Mouse (Mus musculus) cerebellum, adult 11 months (tissue): ENCODE measurements at regions not wholly inside any gene's neighbourhood (a gene's known extent, or its start where the extent isn't known, plus 50 kb on each side); places are given as distances from the start of the nearest gene placed in this dataset.

Experiments
- DNase-seq: peaks from one replicate; pipeline ENCODE4 v3.0.0; 2022

DNA sequence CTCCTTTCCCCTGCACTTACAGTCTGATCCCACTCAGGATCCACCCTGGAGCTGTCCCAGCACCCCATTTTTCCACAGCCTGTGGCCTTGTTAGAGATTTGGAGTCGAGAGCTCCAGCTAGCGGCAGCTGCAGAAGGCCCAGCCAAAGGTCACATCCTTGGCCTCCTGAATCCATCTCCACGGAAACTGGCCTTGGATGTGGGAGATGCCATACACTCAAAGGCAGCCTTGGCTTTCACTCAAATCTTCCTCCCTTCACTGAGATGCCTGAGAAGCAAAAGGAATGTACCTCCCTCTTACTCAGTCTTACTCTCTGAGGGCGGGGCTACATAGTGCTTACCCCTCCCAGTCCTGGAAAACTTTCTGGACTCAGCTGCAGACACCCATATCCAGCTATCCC is 56.2 kb upstream of the Ky start:
- no peak for DNase-seq

DNA sequence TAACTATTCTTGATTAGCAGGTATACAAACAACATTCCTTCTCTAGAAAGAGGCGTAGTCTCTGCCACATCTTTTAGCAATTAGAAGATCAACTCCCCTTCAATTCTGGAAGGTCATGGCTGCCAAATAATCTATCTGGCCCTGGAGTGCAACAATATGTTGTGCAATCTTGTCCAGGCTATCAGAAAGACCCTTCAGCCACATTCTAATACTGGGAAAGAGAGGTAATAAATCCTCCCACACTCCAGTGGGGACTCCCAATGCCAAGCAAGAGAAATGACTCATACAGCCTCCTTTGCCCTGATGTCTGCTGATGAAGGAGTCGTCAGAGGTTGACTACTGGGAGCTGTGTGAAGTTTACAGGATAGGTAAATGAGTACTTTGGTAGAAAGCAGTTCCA is 59.5 kb upstream of the Ky start:
- no peak for DNase-seq

DNA sequence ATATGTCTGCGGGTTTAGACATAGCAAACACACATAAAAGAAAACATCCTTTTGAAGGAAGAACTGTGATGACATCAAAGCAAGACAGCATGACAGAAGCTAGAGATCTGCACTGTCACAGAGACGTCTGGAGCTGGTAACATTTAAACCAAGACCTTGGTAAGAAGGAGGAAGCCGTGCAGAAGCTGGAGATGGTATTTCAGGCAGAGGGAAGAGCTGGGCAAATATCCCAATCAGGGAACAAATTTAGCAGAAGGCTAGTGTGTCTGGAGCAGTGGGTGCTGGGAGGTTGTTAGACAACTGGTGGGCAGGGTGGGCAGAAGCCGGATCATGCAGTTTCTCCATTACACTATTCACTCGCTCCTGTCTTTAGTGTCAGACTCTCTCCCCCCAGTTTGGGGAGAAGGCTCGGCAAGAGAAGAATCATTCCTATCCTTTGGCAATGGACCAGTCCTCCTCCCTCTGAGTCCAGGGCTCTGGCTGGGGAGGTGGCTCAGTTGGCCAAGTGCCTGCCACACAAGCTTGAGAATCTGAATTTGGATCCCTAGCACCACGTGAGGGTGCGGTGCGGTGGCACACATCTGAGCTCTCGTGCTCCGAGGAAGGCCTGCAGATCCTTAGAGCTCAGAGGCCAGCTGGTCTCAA is 63.2 kb upstream of the Ky start:
- DNase-seq: peak; percentile 4

DNA sequence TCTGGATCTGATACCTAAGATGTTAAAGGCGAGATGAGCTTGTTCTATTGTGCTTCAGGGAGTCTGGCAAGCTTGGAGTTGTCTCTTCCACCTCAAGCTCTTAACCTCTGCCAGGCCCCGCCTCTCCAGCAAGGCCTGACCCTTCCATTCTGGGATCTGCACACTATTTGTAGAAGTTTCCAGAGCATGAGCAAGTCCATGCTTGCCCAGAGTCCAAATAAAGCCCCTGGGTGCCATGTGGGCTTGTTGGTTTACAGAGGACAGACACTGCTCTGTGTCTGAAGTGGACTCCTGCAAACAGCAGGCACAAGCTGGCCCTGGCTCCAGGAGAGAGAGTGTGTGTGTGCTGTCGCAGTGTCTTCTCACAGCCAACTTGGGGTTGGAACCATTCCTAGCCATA is 67.9 kb upstream of the Ky start:
- DNase-seq: no peak

DNA sequence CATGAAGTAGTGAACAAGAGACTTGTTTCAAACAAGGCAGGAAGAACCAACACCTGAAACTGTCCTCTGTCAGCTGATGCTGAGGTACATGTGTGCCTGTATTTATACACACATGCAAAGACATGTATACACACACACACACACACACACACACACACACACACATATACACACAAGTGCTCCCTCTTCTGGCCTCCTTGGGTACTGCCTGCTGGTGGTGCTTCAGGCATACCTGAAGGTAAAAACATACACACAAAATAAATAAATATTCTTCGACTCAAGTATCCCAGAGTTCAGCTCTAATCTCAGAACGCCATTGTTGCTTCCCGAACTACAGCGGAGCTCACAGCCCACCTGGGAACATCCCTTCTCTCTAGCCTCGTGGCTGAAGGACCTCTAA is 69.2 kb upstream of the Ky start:
- no peak for DNase-seq

DNA sequence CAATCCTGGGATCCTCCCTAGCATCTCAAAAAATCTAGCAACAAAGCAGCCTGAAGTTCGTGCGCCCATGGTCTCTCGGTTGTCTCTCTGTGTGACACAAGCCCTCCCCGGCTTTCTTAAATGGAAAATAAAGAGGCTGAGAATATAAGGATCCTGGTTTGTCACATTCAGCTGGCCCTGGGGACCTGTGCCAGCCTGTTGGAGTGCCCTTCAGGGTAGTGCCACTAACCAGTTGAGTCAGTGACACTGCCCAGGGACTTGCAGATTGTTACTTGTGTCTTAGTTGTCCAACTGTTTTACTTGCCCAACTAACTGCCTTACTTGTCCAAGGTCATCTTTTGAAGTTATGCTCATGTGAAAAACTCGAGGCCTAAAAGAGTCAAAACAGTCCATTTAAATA is 73.5 kb upstream of the Ephb1 start:
- no peak for DNase-seq

DNA sequence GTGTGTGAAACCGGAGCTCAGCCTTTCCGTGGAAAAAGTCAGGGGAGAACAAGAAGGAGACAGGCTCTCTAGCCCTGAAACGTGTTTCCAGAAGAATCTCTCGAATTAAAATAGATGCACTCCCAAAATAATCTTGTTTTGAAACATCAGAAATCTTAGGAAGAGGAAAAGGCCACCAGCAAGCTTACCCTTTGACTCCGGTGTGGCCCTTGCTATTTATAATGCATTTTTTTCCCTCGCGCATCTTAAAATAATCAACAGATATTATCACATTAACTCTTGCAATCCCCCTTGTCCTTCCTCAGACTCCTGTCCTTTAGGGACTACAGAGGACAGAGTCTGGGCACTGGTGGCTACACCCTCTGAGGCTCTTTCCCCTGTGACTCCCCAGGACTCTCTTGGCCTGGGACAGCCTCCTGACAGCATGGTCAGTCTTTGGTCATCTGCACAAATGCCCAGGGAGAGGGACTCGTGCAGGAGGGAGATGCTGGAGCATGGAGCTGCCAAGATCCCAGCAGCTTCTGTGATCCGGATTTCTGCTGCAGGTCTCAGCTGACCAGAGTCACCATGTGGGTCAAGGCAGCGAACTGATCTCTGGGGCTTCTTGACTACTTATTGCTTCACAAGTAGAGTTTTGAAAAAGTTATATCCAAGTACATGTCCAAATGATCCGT is 70.3 kb upstream of the Ephb1 start:
- DNase-seq: no peak

DNA sequence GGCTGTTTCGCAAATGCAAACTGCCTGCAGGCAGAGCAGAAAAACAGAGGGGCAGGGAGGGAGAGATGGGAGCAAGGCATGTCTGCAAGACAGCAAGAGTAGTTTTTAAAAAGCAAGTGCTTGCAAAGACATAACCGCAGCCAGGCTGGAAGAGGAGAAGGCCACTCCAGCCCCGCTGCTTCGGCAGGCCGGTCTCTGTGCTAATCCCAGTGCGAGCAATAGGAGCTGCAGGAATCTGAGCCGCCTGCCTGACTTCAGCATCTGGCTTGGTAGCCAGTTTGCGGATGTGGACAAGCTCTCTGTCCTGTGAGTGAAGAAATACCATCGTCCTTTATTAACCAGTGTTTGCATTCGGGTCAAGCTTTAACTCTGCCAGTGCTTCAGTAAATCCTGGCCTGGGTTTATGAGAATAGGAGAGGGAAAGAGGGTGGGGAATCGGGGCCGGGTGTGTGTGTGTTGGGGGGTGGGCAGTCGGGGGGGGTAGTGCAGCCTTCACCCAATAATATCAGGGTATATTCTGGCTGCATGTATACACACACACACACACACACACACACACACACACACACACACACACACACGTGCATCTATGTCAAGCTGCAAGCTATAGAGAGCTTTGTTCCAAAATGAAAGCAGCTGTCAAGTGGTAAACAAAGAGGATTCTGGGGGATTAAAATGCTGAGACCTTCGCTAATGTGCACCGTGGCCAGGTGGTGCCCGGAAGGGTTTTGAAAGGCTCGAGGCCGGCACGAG is 69.6 kb upstream of the Ephb1 start:
- no peak for DNase-seq

DNA sequence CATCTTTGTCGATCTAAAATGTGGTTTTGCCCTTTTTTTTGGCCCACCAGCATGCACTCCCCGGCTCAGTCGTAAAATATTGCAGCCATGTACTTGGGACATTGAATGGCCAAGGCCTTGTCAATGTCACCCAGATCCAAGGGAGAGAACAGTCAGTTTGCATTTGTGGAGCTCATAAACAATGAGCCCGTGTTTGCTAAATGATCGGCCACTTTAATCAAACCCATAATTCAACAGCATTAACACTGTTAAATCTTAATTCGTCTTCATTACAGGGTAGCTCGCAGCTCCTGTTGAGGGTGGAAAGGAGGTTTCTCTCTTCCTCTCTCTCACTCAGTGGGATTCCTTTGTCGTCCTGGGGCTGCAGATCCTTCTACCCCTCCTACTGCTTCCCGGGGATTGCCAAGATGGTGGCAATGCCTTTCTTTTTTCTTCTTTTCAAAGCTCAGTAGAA is 69.0 kb upstream of the Ephb1 start:
- no peak for DNase-seq

DNA sequence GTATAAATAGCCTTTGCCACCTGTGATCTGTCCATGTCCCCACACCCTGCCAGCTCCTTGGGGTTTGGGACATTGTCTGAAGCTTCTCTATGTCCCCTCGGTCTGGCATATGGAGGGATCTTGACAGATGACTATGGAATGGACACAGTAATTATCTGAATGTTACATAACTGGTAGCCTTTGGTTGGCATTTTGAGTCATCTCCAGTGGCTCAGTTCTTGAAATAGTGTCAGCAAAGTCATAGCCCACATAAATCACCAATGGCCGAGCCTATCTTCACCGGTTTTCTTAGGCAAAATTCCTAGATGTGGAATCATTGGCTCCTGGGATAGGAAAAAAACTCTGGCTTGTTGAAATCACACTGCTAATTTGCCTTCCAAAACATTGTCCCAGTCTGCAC is 67.3 kb upstream of the Ephb1 start:
- no peak for DNase-seq

DNA sequence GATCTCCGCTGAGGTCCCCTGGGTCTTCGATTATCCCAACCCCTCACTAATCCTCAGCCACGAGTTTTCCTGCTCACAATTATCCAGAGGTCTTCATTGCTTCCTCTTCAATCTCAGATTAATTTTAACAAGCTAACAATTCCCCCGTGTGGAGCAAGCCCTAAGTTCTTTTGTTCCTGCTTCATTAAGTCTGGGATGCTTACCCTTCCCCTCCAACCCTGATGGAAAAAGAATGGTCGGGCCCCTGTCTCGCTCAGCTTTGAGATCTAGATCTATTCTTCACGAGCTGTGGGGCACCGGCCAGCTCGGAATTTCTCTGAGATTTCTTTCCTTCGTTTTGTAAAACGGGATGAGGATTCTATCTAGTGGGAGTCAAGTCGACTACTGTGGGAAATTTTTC is 65.7 kb upstream of the Ephb1 start:
- DNase-seq: no peak

DNA sequence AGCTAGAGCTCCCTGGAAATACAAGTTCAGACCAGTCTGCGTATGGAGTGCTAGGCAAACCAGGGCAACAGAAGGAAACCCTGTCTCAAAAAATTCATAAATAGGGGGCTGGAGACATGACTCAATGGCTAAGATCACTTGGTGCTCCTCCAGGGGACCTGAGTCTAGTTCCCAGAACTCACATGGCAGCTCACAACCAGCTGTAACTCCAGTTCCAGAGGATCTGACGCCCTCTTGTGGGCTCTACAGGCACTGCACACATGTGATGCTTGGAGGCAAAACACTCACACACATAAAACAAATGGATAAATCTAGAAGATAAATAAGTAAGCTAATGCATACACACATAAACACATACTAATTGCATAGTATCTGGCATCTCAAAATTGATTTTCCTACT is 59.1 kb upstream of the Ephb1 start:
- no peak for DNase-seq

DNA sequence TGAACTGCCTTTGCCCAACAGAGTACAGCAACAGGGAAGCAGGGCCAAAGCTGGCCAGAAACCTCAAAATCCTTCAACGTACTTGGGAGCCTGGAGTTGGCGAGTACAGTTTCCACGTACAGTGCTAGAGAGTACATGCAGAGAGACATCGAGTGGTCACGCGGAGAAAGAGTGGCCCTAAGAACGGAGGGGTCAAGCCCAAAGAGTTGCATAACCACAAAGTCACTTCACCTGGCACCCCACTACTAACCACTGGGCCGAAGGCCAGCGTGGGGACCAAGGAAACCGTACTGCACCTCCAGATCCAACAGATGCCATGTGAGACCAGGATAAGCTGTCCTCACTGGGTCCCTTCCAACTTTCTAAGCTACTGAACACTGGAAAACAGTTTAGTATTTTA is 56.2 kb upstream of the Ephb1 start:
- DNase-seq: no peak

DNA sequence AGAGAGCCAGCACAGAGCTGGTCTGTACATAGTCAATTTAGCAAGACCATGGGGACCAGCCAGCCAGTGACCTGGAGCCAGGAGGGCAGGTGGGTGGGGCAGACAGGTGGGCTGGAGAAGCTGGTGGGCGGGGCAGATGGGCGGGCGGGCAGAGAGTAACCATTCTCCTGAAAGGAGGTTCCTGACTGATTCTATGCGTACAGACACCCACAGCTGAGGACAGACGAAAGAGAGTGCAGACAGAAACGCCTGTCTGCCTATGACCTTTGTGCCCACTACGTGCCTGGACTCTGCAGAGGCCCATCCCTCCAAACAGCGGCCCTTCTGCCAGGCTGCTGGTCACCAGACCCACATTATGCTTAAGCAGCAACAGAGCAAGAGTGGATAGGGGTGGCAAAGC is 51.5 kb upstream of the Ephb1 start:
- DNase-seq: no peak
